Mouse (Mus musculus): ENCODE measurements around the gene Gm37240.

GRCm38 (mm10) chr3:85863996-85864395 lies 23.3 kb downstream of the Gm37240 start:
- TF ChIP-seq CTCF (IDR thresholded peaks at IDR 0.05; ENCODE audit: low read depth, low read length) (no peak), EP300 (IDR thresholded peaks at IDR 0.05; ENCODE audit: insufficient read depth, low read depth, low read length) (no peak), POLR2A (IDR thresholded peaks at IDR 0.05; ENCODE audit: insufficient read depth, low read length) (no peak)

Measured in ES-Bruce4 (cell line).